Mouse (Mus musculus): ENCODE measurements around the gene Soga1.

Soga1 gene

DNA sequence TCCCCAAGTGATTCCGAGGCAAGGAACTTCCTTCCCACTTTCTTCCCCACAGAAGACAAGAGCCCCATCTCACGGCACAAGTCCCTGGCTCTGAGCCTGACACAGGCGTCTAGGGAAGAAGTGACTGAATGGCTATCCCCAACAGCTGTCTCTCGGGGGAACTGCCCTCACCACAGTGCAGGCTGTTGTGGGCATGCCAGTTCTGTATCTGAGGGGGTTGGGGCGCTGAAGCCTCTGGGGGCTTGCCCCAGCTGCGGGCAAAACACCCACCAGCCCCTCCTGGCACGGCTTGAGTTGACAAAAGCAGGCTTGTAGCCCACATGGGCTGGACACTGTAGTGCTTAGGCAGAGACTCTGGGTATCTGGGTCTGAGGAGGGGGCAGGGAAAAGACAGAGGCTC is 14.9 kb downstream of the Soga1 start:
- CTCF ChIA-PET, result no interaction called here

DNA sequence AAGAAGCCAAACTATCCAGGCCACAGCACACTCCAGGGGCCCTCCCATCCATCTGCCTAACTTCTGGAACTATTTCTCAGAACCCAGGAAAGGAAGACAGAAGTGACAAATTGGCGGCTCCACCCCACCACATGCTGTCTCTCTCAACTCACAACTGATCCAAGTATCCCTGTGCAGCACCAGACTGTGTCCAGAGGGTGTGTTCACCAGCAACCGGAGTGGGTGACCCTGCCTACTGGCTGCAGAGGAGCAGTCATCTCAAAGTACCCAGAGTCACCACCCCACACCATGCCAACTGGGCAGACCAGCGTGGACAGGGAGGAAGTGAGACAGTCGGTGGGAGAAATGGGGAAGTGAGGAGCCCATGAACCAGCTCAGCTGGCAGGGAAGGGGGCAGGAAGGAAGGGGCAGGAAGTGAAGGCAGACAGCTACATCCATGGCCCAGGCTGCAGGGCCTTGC is 15.8 kb downstream of the Soga1 start:
- CTCF ChIA-PET, result interaction anchor here (0.7 kb wide), 1 partner anchor 57 kb away, joined by 4 read pairs; no protein-coding TSS in a partner anchor

DNA sequence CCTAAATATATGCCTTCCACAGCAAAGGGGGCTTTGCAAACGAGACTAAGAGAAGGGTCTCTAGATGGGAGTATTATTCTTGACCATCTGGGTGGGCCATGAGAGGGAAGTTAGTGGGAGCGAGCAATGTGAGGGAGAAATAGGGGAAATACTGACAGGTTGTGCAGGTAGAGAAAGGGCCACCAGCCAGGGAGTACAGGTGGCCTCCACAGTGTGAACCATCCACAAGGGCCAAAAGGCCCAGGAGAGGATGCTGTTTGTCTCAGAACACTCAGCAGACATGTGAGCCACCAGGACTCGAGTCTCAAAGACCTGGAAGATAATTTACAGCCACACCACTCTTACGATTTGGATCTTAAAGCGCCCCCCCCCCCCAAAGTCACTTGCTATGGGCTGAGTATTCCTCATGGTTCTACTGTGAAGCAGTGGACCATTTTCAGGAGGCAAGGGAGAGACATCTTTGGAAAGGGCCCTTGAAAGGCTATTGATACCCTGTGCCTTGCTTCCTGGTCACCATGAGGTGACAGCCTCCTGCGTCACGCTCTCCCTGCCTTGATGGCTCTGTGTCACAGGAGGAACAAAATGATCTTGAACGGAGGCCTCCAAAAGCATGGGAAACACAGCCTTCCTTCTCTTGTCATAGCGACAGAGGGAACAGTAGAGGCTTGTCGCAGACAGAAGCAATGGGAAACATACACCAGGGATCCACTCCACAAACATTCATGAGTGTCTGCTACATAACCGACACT is 18.3 kb downstream of the Soga1 start:
- CTCF ChIA-PET, result no interaction called here

DNA sequence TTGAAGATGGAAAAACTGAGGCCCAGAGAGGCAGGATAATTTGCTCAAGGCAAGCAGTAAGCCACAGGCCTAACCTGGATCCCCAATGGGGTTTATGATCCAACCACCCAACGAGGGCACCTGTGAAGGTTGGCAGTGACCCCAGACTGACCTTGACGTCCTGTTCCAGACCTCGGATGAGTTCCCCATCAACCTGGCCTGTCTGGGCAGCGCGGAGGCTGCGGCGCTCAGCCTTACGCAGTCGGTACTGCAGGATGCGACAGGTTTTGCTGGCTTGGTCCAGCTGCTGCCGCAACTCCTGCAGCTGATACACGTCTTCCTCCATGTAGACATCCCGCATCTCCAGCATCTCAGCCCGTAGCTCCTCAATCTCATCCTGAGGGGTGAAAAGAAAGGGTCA is 19.0 kb downstream of the Soga1 start:
- CTCF ChIA-PET, result no interaction called here

DNA sequence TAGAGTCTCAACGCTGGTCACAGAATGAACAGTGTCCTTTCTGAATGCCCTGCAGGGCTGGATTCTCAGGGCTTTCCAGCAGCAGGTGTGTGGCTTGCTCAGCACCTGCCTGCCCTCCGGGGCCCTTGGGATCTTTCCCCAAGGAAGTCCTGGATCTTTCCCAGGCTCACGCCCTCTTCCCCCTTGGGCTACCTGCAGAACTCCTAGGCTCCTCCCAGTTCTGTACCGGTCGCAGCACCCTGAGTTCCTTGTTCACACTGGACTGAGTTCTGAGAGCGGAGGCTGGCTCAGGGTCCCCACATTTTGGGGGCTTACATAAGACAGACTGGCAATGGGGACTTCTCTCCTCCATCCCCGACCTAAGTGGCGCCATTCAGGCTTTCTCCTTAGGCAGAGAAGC is 19.9 kb downstream of the Soga1 start:
- CTCF ChIA-PET, result no interaction called here

DNA sequence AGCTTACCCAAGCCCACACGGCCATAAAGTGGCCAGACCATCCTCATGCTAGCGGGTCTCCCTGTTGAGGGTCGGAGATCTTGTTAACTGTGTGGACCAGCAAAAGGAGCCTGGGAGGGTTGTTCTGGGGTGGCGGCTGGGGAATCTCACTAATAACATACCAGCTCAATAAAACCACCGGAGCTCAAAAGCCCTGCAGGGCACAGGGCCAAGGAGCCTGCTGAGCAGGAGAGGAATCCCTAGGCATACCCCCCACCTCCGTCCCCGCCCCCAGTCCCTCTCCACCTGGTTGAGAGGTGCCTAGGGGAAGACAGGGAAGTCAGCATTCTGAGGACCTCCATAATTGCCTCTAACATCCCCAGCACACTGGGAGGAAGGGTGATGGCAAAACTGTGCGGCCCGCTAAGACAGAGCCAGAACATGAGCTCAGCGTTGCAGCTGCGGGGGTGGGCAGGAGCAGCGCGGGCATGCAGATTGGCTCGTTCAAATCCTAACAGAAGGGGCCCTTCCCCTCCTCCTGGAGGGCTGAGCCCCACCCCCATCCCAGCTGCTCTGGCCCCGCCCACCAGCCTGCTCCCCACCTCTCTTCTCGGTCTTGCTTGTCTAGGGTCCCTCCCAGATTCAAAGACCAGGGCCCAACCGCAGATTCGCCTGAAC is 20.6 kb downstream of the Soga1 start:
- CTCF ChIA-PET, result no interaction called here

DNA sequence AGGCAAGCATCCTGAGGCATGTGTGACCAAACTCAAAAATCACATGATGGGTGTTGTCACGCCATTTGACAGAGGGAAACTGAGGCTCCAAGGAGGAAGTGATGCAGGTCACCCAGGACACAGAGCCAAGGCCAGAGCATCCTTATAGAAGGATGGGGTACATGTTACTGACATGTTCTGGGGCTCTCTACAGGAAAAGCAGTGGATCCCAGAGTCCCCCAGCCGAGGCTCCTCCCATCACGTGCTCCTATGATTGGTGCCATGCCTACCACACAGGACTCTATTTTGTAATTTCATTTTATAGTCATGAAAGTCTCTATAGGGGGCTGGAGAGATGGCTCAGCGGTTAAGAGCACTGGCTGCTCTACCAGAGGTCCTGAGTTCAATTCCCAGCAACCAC is 21.3 kb downstream of the Soga1 start:
- CTCF ChIA-PET, result no interaction called here

DNA sequence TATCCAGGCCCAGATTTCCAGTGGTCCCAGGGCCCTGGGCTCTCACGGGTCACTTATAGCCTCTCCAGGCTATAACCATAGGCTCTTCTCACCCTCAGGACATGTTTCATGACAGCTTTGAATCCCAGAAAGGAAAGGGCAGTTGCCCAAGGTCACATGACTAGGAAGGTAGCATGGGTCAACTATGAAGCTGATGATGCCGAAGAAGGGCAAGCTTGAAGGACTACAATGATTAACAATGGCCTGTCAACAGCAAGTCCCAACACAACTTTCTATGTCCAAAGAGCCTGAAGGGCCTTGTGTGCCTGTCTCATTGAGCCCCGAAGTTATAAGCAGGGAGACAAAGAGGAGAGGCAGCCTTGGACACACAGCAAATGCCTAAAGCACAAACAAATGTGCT is 21.9 kb downstream of the Soga1 start:
- CTCF ChIA-PET, result no interaction called here

DNA sequence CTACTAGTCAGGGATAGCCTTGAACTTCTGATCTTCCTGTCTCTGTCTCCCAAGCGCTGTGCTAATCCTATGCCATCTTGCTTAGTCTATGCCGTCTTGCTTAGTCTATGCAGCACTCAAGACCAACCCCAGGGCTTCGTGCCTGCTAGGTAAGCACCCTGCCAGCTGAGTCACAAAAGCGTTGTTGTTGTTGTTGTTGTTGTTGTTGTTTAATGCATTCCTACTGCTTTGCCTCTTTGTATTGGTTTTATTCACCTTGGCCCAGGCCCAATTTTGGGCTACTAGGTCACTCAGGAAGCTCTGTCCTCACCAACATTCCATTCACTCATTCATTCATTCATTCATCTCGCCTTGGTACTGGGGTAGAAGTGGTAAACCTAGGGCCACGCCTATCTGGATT is 23.3 kb downstream of the Soga1 start:
- CTCF ChIA-PET, result no interaction called here

DNA sequence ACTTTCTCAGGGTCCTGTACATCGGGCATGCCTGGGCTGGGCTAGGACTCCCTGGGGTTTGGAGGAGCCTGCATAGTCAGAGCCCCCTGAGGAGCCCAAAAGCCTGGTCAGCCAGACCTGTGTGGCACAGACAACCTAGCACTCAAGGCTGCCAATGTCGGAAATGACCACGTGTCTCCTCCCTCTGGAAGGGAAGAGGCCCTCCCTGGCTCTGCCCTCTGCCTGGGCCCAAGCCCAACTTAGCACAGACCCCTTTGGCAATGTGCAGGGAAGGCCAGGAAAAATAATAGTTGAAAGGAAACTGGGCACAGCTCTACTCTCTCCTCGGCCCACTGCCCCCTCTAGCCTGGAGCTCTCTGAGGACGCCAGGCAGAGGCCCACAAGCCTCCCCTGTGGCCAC is 24.2 kb downstream of the Soga1 start:
- CTCF ChIA-PET, result interaction anchor here (0.6 kb wide), 1 partner anchor 1105 kb away, joined by 5 read pairs; no protein-coding TSS in a partner anchor

DNA sequence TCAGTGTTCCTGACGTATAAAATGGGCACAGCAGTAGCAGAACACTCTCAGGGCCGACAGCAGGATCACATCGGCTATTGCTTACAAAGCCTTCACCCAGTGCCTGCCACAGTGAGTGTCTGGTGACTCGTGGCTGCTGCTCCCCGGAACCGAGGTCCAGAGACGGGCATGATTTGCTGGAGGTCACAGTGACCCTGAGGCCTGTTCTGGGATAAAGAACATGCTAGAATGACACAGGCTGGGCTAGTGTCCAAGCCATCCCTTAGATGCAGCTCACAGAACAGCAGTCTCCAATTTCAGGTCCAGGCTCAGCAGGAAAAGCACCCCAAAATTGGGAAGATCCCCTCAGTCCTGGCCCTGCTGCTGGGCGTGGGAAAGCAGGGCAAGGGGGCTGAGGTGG is 24.8 kb downstream of the Soga1 start:
- CTCF ChIA-PET, result interaction anchor here (0.6 kb wide), 1 partner anchor 1106 kb away, joined by 5 read pairs; no protein-coding TSS in a partner anchor

DNA sequence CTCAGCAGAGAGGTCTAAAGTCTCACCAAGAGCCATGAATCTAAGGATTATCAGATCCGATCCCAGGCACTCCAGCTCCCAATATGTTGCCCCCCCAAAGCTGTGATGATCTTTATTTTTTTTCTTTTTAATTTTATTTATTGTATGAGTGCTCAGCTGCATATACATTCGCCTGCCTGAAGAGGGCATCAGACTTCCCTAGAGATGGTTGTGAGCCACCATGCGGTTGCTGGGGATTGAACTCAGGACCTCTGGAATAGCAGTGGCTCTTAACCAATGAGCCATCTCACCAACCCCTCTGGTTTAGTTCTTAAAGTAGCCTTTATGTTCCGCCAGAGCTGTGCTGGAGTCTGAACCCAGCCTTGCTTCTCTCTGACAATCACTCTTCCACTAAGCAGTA is 25.3 kb downstream of the Soga1 start:
- CTCF ChIA-PET, result no interaction called here

DNA sequence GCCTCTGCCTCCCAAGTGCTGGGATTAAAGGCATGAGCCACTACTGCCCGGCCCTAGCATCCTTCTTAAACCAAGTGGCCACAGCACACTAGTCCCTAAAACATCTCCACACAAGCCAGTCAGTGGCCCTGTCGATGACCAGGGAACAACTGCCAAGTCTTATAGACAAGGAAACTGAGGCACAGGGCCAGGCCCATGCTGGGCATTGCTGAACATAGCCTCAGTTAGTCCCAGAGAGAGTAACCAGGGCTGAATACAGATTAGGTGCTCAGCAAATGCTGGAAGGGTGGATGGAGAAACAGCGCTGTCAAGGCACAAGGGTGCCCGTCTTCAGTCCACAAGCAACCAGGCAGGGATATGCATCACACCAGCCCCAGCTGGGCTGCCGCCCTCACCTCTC is 25.9 kb downstream of the Soga1 start:
- CTCF ChIA-PET, result no interaction called here

DNA sequence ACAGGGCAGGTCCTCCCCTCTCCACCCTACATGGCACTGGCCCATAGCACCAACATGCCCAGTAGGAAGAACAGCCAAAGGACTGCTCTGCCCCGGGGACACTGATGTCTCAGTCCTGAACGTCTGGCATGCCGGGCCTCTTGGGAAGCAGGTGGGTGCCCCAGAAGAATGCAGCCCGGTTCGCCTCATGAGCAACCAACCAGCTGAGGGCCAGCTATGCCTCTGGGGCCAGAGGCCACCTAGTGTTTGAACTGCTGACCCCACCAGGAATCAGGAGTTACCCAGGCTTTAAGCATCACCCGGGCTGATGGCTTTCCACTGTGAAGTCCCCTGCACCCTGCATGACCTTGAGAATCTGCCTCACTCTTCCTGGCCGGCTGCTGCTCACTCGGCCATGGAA is 26.6 kb downstream of the Soga1 start:
- CTCF ChIA-PET, result no interaction called here

DNA sequence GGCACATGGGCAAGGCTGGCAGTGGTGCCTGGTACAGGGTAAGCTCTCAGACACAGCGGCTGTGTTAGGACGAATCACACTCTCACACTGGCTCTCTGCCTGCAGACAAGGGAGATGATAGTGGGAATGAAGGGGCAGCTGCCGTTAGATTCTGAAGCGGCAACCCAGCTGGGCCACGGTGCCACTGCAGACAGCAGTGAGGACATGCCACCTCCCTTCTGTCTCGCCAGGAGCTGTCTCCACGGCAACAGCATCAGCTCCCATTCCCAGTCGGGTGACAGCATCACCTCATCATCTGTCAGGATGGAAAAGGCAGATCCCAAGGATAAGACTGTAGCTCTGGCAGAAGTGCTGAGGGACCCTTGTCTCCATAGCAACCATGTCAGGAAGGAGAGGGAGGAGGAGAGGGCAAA is 29.2 kb downstream of the Soga1 start:
- CTCF ChIA-PET, result interaction anchor here (0.7 kb wide), 1 partner anchor 1957 kb away, joined by 3 read pairs; no protein-coding TSS in a partner anchor

DNA sequence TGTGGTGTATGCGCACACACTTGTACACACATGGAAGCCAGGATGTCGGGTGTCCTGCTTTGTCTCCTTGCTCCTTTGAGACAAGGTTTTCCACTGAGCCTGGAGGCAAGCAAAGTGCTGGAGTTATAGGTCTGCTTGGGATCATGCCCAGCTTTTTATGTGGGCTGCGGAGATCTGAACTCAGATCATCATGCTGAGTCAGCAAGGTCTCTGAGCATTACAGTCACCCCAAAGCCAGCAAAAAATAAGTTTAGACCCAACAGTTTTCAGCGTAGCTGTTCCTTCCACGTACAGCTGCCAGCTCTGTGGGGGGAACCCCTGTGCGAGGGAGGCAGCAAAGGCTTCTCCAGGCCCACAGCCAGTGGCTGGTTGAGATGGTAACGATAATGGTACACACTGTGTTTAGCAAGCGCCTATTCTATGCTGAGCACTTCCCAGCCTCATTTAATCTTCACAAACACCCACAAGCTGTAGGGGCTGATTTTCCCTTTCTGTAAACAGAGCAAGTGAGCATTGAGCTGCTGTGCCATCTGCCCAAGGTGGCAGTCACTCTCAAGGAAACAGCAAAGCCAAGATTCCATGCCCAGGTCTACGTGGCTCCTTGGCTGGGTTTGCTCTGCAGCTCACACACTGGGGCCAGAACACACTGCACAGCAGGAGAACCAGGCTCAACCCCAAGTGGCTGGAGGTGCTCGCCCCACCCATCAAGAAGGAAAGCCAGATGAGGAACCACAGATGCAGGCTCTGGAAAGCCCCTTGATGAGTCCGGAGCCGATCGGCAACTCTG is 30.5 kb downstream of the Soga1 start:
- CTCF ChIA-PET, result no interaction called here

DNA sequence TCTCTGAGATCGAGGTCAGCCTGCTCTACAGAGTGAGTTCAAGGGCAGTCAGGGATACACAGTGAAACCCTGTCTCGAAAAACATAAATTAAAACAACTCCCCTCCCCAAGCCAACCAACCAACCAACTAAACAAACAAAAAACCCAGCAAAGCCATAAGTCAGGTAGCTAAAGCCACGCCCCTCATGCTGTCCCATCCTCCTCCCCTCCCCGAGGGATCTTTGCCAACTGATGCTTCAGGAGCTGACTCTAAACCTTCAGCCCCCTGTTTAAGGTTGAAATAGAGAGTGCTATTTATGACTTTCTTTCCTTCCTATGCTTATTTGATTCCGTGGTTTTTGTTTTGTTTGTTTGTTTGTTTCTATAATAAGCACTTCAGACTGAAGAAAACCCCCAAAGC is 32.1 kb downstream of the Soga1 start:
- CTCF ChIA-PET, result interaction anchor here (0.6 kb wide), 1 partner anchor 121 kb away, joined by 5 read pairs; no protein-coding TSS in a partner anchor

DNA sequence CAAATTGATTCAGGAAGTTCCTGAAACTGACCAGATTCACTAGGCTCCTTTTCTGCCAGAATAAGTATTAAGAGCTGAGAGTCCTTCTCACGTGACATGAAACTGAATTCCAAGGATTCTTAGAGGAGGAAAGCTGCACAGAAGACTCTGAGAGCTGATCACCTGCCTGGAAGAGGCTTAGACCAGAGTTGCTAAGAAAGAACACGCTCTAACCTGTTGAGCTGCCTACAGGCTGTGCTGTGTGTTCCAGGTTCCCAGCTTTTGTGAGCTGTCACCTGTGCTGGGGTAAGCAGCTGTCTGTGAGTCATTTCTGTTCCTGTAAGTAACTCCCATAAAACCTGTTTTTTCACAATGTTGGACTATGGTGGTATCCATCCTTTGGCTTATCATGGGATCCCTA is 33.1 kb downstream of the Soga1 start:
- CTCF ChIA-PET, result no interaction called here

DNA sequence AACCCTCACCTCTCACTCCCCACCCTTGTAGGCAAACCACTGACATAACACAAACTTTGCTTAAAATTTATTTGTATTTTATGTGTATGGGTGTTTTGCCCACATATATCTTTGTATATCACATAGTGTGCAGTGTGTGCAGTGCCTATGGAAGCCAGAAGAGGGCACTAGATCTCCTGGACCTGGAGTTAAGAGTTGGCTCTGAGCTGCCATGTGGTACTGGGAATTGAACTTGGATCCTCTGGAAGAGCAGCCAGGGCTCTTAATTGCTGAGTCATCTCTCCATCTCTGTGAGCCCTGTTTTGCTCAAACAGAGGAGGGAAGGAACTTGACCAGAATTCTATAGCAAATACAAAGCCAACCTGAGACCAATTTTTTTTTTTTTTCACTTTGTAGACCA is 35.1 kb downstream of the Soga1 start:
- CTCF ChIA-PET, result interaction anchor here (0.7 kb wide), 1 partner anchor 48 kb away, joined by 3 read pairs; no protein-coding TSS in a partner anchor

DNA sequence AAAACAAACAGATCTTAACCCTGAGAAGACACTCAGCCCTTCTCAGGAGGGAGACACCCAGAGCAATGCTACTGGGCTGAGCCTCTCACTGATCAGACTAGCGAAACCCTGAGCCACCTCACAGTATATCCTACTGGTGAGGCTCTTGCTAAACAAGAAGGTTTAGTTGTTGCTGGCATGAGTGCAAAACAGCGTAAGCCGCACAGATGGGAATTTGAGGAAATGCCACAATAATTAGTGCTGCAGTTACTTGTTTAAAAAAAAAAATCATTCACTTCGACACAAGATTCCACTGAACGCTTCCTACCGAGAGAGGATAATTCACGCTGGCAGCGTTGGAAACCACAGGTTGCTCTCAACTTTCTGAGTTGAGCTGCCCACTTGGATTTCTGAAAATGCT is 35.5 kb downstream of the Soga1 start:
- CTCF ChIA-PET, result interaction anchor here (0.7 kb wide), 1 partner anchor 48 kb away, joined by 3 read pairs; no protein-coding TSS in a partner anchor

DNA sequence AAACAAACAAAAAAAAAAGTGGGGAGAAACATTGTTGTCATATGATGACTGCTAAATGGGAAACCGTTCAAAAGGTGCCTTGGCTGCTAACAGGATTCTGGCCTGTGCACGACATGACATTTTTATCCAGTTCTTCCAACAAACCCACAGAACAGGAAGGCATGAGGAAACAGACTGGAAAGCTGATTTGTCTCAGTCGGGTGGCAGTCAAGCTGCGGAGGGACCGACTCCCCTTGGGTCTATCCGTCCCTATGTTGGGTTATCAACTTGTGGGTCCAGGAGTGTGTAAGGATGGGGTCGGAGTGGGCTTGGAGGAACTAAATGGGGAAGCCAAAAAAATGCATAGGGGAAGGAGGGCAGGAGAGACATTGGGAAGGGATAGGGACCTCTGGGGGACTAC is 37.6 kb downstream of the Soga1 start:
- CTCF ChIA-PET, result interaction anchor here (0.7 kb wide), 1 partner anchor 47 kb away, joined by 4 read pairs; no protein-coding TSS in a partner anchor

DNA sequence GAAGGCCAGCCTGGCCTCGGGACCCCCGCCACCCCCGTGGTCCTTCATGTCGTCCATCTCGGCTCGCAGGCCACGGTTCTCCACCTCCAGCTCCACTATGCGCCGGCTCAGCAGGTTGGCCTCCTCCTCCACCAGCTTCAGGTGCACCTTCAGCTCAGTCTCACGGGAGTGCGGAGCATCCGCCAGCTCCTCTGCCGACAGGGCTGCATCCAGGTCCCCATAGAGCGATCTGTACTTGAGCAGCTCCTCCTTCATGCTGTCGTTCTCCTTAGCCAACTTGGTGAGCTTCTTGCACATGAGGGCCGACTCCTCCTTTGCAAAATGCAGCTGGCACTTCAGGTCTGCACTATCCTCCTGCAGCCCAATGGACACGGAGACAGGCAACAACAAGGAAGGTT is 38.4 kb downstream of the Soga1 start:
- CTCF ChIA-PET, result interaction anchor here (0.7 kb wide), 1 partner anchor 46 kb away, joined by 4 read pairs; no protein-coding TSS in a partner anchor
